27 mouse cellular contexts compared by ENCODE assay signal in the genomic region with DNA sequence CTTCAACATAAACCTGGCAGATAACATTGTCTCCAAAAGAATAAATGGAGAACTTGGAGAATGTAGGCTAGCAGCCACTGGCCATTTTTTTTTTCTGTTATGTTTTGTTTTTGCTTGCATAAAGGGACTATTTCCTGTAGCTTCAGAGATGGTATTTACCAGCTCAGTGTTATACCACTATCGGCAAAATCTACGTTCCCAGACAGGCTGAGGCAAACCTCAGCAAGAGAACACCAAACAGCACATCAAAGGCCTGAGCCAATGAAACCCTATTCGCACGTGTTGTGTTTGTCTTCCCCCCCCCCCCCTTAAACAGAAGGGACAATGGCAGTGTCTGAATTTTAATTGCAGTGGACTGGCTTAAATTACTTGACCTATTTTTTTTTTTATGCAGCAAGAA. TPM values are rescaled to one million over a fixed set of nuclear protein-coding genes. Genes with fewer than 3 reads are reported as not detected.
DNase-seq lines count a peak whose midpoint lies in the region; ATAC-seq lines count a peak whose summit lies in the region.
"Had no signal": no experiment of that assay in that cellular context is flagged by ENCODE, and none has a peak within 500 bp of the region (broad histone marks: within the 10 kb centered on the region; RNA-seq: fewer than 3 reads in every experiment).

No protein-coding gene starts in this region.

- DNase-seq in midbrain, embryonic 14.5 days = peak; percentile 11
- DNase-seq in CD4-positive, CD25-positive, alpha-beta regulatory T cell, adult 2 months (ENCODE audit: low read depth, low spot score) = peak; percentile 67
- peak; percentile 84 for DNase-seq in Muller cell, postnatal 12 days (ENCODE audit: inconsistent ontology term)
- DNase-seq in retina, embryonic 14.5 days (ENCODE audit: low spot score) = peak; percentile 20
- DNase-seq: adrenal gland, postnatal 10 days; cerebellum, adult 2 months; gastrocnemius, postnatal 14 days; heart, adult 18-20 months; kidney, adult 9 months; kidney, postnatal 25 days; layer of hippocampus, postnatal 36 days; liver, postnatal 0 days; right cerebral cortex, postnatal 25 days; spleen, adult 18-20 months had no signal

- no peak overlapping the region for H3K27ac ChIP-seq in midbrain, embryonic 14.5 days (replicated peaks; ENCODE audit: low read depth, low read length)
- H3K27ac ChIP-seq in midbrain, embryonic 15.5 days = no peak overlapping the region
- no peak overlapping the region for H3K27ac ChIP-seq in kidney, embryonic 15.5 days
- H3K27ac ChIP-seq: embryonic facial prominence, embryonic 12.5 days; hindbrain, embryonic 12.5 days; intestine, embryonic 15.5 days; layer of hippocampus, adult 2 months; limb, embryonic 12.5 days; macrophage had no signal

- WGBS in midbrain, embryonic 14.5 days = 47% methylated on average over 4 of the region's 4 CpGs
- WGBS in midbrain, embryonic 15.5 days = 24% methylated on average over 4 of the region's 4 CpGs
- WGBS in kidney, embryonic 15.5 days = 15% methylated on average over 4 of the region's 4 CpGs

- ATAC-seq in midbrain, embryonic 14.5 days (ENCODE audit: low FRiP score, low TSS enrichment) = no peak
- ATAC-seq in midbrain, embryonic 15.5 days (replicated peaks) = no peak
- ATAC-seq in kidney, embryonic 15.5 days (replicated peaks; ENCODE audit: low FRiP score) = no peak
- ATAC-seq in megakaryocyte-erythroid progenitor cell, adult 5-6 weeks (replicated peaks; ENCODE audit: low FRiP score, low TSS enrichment, poor library complexity, severe bottlenecking) = no peak
- ATAC-seq: forebrain, embryonic 14.5 days; liver, postnatal 0 days had no signal

- H3K27me3 ChIP-seq in midbrain, embryonic 14.5 days (ENCODE audit: control insufficient read depth, insufficient read depth, low read length) = no peaks in the 10 kb centered on the region
- H3K27me3 ChIP-seq in midbrain, embryonic 15.5 days (replicated peaks) = no peaks in the 10 kb centered on the region
- H3K27me3 ChIP-seq in kidney, embryonic 15.5 days = no peaks in the 10 kb centered on the region
- H3K27me3 ChIP-seq: embryonic facial prominence, embryonic 12.5 days; hindbrain, embryonic 12.5 days; intestine, embryonic 15.5 days; limb, embryonic 12.5 days had no signal

- no peaks in the 10 kb centered on the region for H3K9me3 ChIP-seq in midbrain, embryonic 14.5 days (ENCODE audit: control insufficient read depth, low read length)
- no peaks in the 10 kb centered on the region for H3K9me3 ChIP-seq in midbrain, embryonic 15.5 days
- H3K9me3 ChIP-seq in kidney, embryonic 15.5 days (replicated peaks) = no peaks in the 10 kb centered on the region
- H3K9me3 ChIP-seq: embryonic facial prominence, embryonic 12.5 days; hindbrain, embryonic 12.5 days; intestine, embryonic 15.5 days; limb, embryonic 12.5 days had no signal

- no peak overlapping the region for H3K4me2 ChIP-seq in midbrain, embryonic 14.5 days (ENCODE audit: low read length)
- no peak overlapping the region for H3K4me2 ChIP-seq in midbrain, embryonic 15.5 days
- no peak overlapping the region for H3K4me2 ChIP-seq in kidney, embryonic 15.5 days
- H3K4me2 ChIP-seq: embryonic facial prominence, embryonic 12.5 days; hindbrain, embryonic 12.5 days; intestine, embryonic 15.5 days; limb, embryonic 12.5 days; liver, embryonic 11.5 days; midbrain, embryonic 11.5 days had no signal

- H3K4me1 ChIP-seq in midbrain, embryonic 14.5 days (ENCODE audit: control insufficient read depth, insufficient read depth, low read length) = peaks cover 22% of the 10 kb centered on the region
- H3K4me1 ChIP-seq in midbrain, embryonic 15.5 days = peaks cover 34% of the 10 kb centered on the region
- peaks cover 40% of the 10 kb centered on the region for H3K4me1 ChIP-seq in kidney, embryonic 15.5 days

- H3K4me3 ChIP-seq in midbrain, embryonic 14.5 days (replicated peaks; ENCODE audit: low read depth, low read length) = no peak overlapping the region
- H3K4me3 ChIP-seq in midbrain, embryonic 15.5 days = no peak overlapping the region
- H3K4me3 ChIP-seq in kidney, embryonic 15.5 days (replicated peaks) = no peak overlapping the region
- H3K4me3 ChIP-seq: embryonic facial prominence, embryonic 12.5 days; erythroblast, embryonic 14.5 days; hindbrain, embryonic 12.5 days; intestine, embryonic 15.5 days; layer of hippocampus, adult 2 months; limb, embryonic 12.5 days had no signal

- H3K36me3 ChIP-seq in midbrain, embryonic 14.5 days (ENCODE audit: control insufficient read depth, insufficient read depth, low read length) = no peaks in the 10 kb centered on the region
- H3K36me3 ChIP-seq in midbrain, embryonic 15.5 days (replicated peaks) = no peaks in the 10 kb centered on the region
- peaks cover 4% of the 10 kb centered on the region; the same call in 1 of the 2 replicates for H3K36me3 ChIP-seq in kidney, embryonic 15.5 days
- H3K36me3 ChIP-seq: embryonic facial prominence, embryonic 12.5 days; hindbrain, embryonic 12.5 days; intestine, embryonic 15.5 days had no signal

- no peak overlapping the region for H3K9ac ChIP-seq in midbrain, embryonic 14.5 days (replicated peaks; ENCODE audit: low read length)
- H3K9ac ChIP-seq in midbrain, embryonic 15.5 days = no peak overlapping the region
- H3K9ac ChIP-seq in kidney, embryonic 15.5 days = no peak overlapping the region
- H3K9ac ChIP-seq: embryonic facial prominence, embryonic 12.5 days; hindbrain, embryonic 12.5 days; intestine, embryonic 15.5 days; limb, embryonic 12.5 days; liver, postnatal 0 days had no signal

RNA-seq across cellular contexts. Expression of gene Cited2, which starts 5.7 kb away (rescaled TPM):
- 71.2 and 71.7 TPM in 2 replicates for polyA plus RNA-seq in midbrain, embryonic 14.5 days (2014; fragmentation: Nextera tagmentation; extraction: Ambion mirVana)
- polyA plus RNA-seq in midbrain, embryonic 15.5 days (2015; fragmentation: Nextera tagmentation; extraction: Ambion mirVana) = 63.3 and 63.6 TPM in 2 replicates
- polyA plus RNA-seq in kidney, embryonic 15.5 days (2015; fragmentation: Nextera tagmentation; extraction: Ambion mirVana) = 76.3 and 77.4 TPM in 2 replicates
- total RNA-seq in megakaryocyte-erythroid progenitor cell, adult 5-6 weeks (2014; fragmentation: Nextera tagmentation) = 10.1 and 13.7 TPM in 2 replicates
- 10.1 and 36.8 TPM in 2 replicates for total RNA-seq in megakaryocyte-erythroid progenitor cell, adult 5-6 weeks (2017)

Comparison
In these comparisons a context has a peak if more than half of its experiments do, and no peak if none do; other contexts are left out.
1. DNase-seq: peak in every context shown above with its lines; median percentile 84 in Muller cell, postnatal 12 days; 67 in CD4-positive, CD25-positive, alpha-beta regulatory T cell, adult 2 months; 20 in retina, embryonic 14.5 days; 11 in midbrain, embryonic 14.5 days.